Mouse (Mus musculus): ENCODE results near the gene Gm3488. TPM values are rescaled to one million over a fixed set of nuclear protein-coding genes. Genes with fewer than 3 reads are reported as not detected.
"Not testable (repeated sequence)": the region's sequence is repeated elsewhere in the genome, so short reads cannot be mapped to it uniquely, and the experiment has no call there.

The Gm3488 gene
- under 1 TPM; 0.57 to 0.68 TPM for total RNA-seq (2021)

GRCm38 (mm10) chr14:5501374-5501773 is at the start of gene Gm3488:
Gene Gm3488 (plus strand): TSS chr14:5501674.
- not testable (repeated sequence) for DNase-seq

- DNase-seq, result not testable (repeated sequence)
Measured at GRCm38 (mm10) chr14:5455367-5455766, 46.1 kb upstream of the Gm3488 start, which contains the start of gene Gm3194. Gene Gm3194 (minus strand): TSS chr14:5455467.

GRCm38 (mm10) chr14:5460469-5460868 is 41.0 kb upstream of the Gm3488 start:
- DNase-seq, result not testable (repeated sequence)

- DNase-seq, result not testable (repeated sequence)
Measured at GRCm38 (mm10) chr14:5477730-5478129, 23.7 kb upstream of the Gm3488 start, which contains the start of gene Gm8246. Gene Gm8246 (minus strand): TSS chr14:5477830.

GRCm38 (mm10) chr14:5483907-5484306 is 17.6 kb upstream of the Gm3488 start, which contains the start of gene Gm3187:
Gene Gm3187 (plus strand): TSS chr14:5484207.
- DNase-seq, result not testable (repeated sequence)

GRCm38 (mm10) chr14:5538196-5538595 is 36.7 kb downstream of the Gm3488 start, which contains the start of gene Gm3532:
Gene Gm3532 (plus strand): TSS chr14:5538496.
- DNase-seq, result not testable (repeated sequence)

Other genes with a start within 250 kb of the Gm3488 start
- gene Gm3526, start 241.1 kb upstream of the Gm3488 start, total RNA-seq (2021), result not detected
- not detected for gene Gm3542, start 166.7 kb upstream of the Gm3488 start, total RNA-seq (2021)
- gene Gm3500, start 112.6 kb upstream of the Gm3488 start, total RNA-seq (2021), result under 1 TPM in 1 of 2 experiments, not detected in 1; 0.16 TPM
- 1 to 10 TPM; 1.8 to 1.9 TPM for gene Gm3194, start 46.2 kb upstream of the Gm3488 start, total RNA-seq (2021)
- not detected for gene Gm8246, start 23.8 kb upstream of the Gm3488 start, total RNA-seq (2021)
- not detected for gene Gm3187, start 17.5 kb upstream of the Gm3488 start, total RNA-seq (2021)
- not detected for gene Gm3532, start 36.8 kb downstream of the Gm3488 start, total RNA-seq (2021)
- not detected for gene Gm8265, start 131.4 kb downstream of the Gm3488 start, total RNA-seq (2021)
- not detected for gene Gm9603, start 185.8 kb downstream of the Gm3488 start, total RNA-seq (2021)
- under 1 TPM; 0.19 to 0.77 TPM for gene Gm3373, start 239.9 kb downstream of the Gm3488 start, total RNA-seq (2021)

All from heart, postnatal 4 days (tissue).